Mouse (Mus musculus): ENCODE measurements around the gene Usp18. TPM values are rescaled to one million over a fixed set of nuclear protein-coding genes. Genes with fewer than 3 reads are reported as not detected.
A peak's percentile ranks its signal among the peaks of the same experiment; 100 is the strongest.

The Usp18 gene
- total RNA-seq, 2 experiments from 2014 or later, result 0.67 to 0.68 TPM

DNA sequence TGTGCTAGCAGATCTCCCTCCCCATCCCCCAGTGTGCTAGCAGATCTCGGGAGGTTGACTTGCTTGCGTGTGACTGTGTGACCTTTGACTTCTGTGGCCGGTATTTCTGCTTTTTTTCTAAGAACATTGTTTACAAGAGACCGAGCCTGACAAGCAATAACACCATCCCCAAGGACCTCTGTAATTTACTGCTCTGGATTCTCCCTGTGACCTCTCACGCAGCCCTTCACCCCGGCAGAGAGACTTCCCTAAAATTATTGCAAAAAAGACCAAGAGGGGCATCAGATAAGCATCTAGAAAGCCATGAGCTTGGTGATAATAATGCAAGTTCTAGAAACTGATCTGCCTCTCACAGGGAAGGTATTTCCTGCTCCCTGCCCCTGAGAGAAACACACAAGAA is 20.7 kb upstream of the Usp18 start:
- DNase-seq, result no peak

DNA sequence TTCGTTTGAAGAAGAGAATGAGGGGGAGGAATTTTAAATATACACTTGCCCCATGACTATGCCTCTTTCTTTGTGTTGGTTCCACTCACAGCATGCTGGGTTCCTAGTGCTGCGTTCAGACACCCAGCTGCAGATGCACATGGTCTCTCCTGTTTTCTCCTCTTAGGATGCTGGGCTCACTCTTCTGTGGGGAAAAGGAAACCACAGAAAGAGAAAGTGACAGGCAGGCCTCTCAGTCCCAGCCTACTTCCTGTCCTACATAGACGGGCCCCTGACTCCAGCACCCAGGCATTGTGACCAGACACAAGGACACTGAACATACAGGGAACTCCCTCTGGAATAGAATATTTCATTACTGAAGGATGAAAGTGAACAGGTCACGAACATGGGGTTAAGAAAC is 19.7 kb upstream of the Usp18 start:
- DNase-seq, result no peak

DNA sequence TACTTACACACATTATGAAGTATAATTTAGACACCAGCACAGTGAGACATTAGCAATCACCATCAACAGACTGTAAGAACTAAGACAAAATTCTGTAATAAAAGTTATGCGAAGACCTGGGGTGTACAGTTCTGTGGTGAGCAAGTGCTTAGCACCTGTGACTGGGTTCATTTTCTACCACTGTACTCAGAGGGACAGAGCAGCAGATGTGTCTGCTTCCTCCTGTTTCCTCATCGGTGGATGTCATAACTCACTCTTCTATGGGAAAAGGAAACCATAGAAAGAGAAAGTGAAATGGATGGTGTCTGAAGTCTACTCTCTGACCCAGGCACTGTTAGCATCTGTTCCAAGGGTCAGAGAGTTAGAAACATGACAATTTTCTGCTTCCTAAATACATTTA is 19.0 kb upstream of the Usp18 start:
- no peak for DNase-seq

DNA sequence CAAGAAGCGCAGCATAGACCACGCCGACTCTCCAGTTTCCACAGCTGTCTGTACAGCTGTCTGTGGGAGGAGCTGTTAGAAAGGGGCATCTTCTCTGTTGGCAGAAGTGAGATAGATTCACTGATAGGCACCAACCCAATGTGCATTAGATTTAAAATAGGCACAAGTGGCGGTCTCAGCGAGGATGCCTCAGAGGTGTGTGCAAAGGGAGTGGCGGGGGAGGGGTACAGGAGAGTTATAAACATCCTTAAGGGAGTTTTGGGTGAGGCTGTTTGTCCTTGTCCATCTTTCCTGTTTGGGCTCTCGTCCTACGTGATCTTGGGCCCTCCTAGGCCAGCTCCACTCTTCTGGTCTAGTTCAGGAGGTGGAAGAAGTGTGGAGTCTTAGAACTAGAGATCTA is 17.3 kb upstream of the Usp18 start:
- no peak for DNase-seq

DNA sequence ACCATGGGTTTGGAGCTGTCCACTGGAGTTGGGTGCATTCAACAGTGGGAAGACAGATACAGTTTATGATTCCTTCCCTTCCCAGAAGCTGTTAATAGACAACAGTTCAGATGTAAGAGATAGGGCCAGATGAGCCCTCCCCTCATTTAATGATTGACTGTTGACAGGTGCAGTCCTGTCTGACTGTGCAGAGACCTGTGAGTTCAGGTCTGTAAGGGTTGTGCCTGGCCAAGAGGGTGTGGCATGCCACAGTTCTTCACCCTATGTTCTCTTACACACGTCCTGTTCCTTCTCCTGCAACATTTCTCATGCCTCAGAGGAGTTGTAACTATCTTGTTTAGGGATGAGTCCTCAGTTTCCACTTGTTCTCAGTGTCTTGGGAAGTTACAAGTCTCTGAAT is 13.1 kb upstream of the Usp18 start:
- no peak for DNase-seq

DNA sequence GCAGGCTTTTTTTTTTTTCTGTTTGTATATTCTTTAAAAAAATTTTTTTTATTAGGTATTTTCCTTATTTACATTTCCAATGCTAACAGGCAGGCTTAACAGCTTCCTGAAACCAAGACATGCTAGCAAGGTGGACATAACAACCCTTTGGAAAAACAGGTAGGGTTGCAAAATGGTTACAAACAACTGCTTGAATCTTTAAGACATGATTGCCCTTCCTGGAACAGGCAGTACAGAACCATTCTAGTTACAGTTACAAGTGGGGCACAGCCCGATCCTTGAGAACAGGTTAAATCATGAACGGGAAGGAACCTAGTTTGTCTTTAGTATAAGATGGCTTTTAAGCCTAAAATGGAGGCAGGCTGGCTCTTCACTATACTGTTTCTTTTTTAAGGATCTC is 9.3 kb upstream of the Usp18 start:
- no peak for DNase-seq

DNA sequence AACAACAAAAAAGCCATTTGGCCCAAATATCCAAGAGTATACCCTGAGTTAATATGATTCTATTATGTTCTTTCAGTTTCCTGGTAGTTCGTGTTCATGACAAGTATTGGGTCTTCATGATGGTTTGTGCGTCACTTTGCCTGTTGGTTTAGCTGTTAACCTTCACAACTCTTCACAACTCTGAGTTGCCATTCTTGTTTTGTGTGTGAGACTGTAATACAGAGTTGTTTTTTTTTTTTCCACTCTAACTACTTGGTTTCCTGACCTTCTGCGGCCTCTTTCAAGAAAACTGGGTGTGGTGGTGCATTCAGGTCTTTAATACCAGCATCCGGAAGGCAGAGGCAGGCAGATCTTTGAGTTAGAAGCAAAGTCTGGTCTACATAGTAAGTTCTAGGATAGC is 7.5 kb upstream of the Usp18 start:
- no peak for DNase-seq

DNA sequence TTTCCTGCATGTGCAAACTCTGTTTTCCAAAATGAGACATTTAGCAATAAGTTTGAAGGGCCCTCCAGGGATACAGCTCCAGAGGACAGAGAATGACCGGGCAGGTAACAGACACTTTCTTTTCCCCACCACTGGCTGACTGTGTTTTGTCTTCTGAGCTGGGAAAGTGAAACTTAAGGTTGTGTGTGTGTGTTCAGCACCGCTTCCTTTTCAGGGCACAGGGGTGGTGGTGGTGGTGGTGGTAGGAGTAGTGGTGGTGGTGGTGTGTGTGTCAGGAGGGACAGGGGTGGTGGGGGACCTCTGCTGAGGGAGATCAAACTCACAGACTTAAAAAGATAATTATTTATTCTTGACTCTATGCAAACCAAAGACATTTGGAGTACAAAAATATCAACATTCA is 3.9 kb upstream of the Usp18 start:
- DNase-seq, result no peak

DNA sequence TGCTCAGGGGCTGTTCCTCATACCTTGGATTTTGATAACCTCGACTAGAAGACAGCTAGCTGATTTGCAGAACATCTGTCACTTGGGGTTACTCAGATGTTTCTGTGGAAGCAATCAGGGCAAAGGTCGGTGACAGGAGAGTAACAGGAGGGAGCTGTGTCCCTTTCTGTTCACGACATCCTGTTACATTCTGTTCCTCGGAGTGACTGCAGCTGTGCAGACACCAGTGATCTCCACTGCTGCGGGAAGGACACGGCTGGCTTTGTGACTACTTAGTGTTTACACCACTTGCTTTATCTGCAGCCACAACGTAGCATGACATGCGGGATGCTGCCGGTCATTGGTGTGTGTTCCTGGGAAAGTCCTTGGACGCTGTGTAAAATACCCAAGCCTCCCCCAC is 2.5 kb upstream of the Usp18 start:
- no peak for DNase-seq

DNA sequence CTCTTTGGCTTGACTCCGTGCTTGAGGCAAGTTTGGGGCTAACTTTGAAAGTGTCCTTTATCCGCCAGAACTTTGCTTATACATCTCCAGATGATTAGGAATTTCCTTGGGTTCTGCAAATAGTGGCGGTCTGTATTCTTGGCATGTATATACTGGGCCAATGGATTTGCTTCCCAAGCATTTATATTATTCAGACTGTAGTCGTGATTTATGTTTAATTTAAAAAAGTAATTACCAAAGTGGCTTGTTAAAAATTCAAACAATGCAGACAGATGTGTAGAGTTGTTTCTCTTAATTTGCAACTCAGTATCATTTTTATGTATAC is 293 bp downstream of the Usp18 start:
- no peak for DNase-seq

DNA sequence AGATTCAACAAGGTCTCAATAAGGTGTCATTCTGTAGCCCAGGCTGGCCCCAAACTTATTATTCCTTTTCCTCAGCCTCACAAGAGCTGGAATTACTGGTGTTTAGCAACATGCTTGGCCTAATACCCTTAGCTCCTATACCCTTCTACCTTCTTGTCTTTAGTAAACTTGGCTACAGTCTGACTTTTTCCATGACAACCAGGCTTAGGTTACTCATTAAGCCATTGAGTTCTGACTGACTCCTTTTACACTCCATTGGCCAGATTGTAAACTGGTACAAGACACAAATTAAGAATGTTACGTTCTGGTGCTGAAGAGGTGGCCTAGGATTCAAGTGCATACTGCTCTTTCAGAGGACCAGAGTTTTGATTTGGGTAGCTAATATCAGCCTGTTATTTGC is 4.7 kb downstream of the Usp18 start:
- no peak for DNase-seq

DNA sequence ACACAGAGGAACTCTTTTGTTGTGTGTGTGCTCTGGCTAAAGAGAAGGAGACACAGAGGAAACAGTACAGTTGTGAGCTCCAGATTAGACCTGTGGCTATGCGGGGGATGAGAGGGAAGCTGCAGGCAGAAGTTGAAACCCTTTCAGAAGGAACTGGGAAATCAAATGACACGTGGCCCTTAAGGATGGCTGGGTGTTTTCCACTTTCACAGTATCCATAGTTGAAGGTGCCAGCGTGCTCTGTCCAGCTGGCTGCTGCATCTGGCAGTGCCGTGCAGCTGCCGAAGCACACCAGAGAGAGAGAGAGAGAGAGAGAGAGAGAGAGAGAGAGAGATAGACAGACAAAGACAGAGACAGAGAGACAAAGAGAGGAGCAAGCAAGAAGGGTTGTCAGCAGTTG is 5.5 kb downstream of the Usp18 start:
- DNase-seq, result no peak

DNA sequence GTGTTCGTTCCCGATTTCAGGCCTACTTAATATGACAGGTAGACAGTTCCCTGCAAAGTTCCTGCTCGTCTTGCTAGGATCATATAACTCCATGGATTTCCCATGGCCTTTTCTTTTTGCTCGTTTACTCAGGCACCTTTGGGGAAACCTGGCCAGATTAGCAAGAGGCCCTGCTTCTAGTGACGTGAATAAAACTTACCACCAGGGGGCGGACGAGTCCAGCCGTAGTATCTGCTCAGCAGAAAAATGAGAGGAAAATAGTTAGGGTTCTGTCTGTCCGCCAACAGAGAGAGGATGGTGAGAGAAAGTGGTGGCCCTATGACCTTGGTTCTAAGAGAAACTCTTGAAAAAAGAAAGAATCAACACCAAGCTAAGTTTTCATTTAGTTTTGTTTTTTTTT is 14.8 kb downstream of the Usp18 start:
- peak; percentile 82 for DNase-seq

DNA sequence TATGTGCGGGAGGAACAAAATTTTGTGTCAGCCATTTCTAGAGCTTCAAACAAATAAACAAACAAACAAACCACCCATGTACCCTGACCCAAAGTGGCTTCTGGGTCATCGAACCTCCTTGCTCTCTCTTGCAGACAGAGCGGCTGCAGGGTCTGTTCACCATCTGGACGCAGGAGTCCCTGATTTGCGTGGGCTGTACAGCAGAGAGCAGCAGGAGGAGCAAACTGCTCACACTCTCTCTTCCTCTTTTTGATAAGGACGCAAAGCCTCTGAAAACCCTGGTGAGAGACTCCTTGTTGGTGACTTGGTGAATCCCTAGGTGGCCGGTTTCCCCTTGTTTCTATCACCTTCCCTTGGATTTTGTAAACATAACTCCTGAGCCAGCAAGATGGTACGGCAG is 15.5 kb downstream of the Usp18 start:
- DNase-seq, result no peak

DNA sequence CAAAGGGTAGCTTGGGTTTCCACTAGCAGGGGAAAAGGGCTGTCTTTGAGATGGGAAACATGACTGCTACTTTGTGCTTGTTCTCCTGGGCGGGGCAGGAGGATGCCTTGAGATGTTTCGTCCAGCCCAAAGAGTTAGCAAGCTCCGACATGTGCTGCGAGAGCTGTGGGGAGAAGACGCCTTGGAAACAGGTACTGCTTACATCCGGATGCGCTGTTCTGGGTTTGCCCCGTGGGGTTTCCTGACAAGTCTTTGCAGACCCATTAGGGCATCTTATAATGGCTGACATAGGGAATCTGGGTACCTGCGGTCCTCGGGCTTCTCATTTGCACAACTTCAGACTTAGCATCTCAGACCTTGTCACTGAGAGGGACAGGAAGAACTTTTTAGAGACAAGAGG is 16.3 kb downstream of the Usp18 start:
- no peak for DNase-seq

DNA sequence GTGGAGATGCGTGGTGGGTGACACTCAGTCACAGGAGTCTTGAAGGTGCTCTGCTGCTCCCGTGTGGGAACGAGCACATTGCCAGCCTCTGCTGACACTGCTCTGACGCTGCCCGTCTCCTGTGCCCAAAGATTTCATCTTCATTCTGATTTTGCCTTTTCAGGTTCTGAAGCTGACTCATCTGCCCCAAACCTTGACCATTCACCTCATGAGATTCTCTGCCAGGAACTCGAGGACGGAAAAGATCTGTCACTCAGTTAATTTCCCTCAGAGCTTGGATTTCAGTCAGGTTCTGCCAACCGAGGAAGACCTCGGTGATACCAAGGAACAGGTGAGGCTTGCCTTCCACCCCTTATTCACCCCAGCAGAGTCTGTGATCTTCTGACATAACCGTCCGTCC is 16.8 kb downstream of the Usp18 start:
- DNase-seq, result no peak

DNA sequence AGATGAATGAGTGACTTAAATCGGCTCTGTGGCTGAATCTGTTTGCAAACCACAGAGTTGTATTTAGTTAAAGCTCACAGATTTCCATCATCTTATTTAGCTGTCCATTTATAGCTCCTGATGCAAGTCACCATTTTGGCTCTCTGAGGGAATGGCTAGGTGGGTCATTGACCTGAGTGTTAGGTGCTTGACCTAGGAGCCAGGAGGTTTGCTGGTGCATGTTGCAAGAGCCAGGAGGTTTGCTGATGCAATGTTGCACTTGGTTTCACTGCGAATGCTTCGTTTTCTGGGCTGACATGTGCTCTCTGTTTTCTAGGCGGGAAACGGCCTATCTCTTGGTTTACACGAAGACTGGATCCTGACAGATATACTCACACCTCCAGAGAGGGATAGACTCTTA is 24.4 kb downstream of the Usp18 start:
- no peak for DNase-seq

DNA sequence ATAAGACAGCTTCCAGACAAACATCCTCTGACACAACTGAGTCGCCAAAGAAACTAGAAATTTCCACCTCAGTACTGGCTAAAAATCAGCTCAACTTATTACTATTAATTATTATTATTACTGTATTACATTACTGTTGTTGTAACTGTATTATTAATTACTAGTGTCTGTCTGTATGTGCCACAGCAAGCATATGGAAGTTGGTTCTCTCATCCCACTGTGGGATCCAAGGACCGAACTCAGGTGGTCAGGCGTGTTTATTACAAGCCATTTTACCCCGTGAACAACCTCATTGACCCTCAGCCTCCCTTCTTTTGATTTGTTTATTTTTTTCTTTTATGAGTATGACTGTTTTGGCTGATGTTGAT is 26.0 kb downstream of the Usp18 start:
- no peak for DNase-seq

DNA sequence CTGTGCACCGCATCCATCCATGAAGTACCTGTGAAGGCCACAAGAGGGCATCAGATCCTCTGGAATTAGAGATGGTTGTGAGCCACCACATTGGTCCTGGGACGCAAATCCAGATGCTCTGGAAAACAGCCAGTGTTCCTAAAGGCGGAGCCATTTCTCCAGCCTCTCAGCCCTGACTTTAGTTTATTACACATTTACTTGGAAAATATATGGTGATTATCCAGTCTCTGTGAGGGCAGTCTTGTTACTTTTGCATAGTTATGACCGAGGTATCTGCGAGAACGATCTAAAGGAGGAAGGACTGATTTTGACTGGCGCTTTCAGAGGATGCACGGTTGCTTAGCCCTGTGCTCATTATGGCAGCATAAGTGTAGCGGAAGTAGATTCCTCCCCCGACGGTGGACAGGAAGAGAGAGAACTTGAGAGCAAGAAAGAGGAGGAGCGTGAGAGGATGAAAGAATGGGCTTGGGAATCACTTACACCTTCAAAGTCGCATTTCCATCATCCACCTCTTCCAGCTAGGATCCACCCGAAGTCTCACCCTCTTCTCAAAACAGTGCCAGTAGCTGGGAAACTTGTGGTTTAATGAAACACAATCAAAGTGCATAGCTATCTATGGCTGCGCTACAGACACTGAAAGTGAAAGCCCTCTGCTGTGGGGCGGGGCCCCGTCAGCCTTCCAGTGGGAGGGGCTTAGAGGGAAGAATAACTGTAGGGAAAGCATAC is 26.5 kb downstream of the Usp18 start:
- peak; percentile 89 for DNase-seq

DNA sequence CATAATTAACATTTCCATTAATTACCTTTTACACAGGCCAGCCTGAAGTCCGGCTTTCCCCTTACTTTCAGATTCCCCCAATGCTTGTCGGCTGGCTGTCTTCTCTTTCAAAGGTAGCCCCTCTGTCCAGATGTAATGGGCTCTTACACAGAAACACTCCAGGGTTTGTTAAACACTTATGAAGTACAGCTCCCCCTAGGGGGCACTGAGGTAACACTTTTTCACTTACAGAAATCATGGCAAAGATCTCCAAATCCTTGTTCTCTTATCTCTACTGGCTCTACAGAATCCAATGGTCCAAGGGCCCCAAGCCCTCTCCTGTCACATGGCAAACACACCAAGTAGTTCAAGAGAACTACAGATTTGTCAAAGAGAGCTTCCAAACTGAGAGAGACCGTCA is 28.6 kb downstream of the Usp18 start:
- DNase-seq, result peak; percentile 10

DNA sequence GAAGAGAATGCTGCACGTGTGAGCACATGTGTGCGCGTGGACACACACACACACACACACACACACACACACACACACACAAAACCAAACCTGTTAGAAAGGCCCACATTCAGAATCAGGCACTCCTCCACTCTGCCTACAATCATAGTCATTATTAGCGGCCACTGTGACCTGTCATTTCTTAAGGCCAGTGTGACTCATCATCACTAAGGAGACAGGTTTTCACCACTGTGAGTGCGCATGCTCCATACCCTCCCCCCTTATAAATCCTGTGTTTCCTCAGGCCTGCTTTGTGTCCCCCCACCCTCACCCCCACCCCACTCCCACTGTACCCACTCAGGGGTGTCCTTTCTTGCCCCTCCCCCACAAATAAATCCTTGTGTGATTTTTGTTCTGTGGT is 38.4 kb downstream of the Usp18 start:
- no peak for DNase-seq

DNA sequence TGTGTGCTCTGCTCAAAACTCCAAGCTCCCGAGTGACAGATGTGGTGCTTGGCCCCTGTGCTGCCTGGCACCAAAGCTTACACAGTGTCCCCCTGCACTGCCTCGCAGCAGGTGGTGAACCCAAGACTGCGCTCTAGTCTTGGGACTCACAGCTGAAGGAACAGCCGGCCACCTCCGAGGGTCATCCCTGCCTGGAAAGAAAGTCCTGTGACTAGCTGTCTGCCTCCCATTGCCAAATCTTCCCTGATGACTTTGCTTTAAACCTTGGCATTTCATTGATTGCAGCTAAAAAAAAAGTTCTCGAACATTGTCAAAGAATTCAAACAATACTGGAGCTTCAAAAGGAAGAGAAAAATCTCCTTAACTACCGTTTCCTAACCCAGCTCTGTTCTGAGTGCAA is 53.6 kb downstream of the Usp18 start:
- DNase-seq, result no peak

DNA sequence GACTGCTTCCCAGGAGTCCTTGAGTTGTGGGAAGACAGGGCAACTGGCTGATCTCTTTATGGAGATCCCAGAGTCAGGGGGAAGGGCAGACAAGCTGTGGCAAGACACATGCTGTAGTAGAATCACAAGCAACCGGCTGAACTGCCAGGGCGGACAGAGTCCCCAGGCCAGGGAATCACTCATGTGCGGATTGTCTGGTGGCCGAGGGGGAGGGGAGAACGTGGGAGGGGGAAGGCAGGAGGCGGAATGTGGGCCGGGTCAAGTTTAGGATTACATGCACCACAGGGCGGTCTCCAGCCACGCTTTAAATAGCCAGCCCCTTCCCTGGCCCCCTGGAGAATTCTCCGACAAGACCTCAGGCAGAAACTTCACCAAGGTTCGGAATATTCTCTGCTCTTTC is 54.2 kb downstream of the Usp18 start, which contains the start of gene Slc6a13:
Gene Slc6a13 (plus strand): TSS at position 274 of the 400 bp plus-strand sequence.
- peak; percentile 75 for DNase-seq

DNA sequence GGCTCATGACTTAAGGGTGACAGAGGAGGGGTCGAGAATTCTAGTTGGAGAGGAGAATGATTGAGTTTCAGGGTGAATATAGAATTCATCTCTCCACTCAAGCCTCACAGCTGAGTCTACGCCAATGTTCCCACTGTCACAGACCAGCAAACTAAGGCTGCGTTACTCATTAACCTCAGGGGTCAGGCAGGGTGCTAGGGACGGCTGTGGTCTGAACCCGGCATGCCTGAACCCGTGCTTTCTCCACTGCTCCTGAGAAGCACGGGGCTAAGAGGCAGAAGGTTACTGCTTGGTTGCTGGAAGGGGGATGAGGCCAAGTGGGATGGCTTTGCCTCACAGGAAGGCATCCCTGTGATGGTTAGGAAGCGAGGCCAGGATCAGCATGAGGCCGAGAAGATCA is 54.8 kb downstream of the Usp18 start:
- no peak for DNase-seq

DNA sequence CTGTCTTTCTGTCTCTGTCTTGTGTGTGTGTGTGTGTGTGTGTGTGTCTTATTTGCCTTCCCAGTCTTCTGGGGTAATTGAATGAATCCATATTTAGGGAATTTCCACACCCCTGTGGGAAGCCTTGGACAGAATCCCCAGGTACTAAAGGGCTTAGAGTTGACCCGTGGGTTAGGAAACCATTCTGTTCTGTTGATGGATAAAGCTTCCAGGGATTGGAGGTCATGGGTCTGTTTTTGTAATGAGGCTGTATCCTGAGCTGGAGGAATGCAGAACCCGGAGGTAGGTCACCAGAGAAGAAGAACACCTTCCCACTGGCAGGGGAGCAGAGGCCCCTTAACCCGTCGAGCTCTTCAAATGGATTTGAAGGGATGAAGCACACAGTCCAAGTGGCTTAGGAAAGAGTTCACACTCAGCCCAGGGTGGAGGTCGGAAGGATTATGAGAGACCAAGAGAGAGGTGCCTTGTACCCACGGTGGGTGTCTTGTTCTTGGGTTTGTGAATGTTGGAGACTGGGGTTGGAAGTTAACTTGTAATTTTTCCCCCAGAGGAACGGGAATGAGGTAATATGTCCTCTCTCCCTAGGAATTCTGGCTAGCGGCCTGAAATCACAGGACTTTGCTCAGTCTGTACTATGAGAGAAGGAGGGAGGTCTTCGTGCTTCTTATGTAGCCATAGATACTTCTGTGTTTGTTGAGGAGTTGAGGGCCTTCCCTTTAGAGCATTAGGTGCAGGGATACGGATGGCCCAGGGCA is 57.9 kb downstream of the Usp18 start:
- DNase-seq, result peak; percentile 21
